Mouse (Mus musculus): ENCODE measurements at regions not wholly inside any gene's neighbourhood (a gene's known extent, or its start where the extent isn't known, plus 50 kb on each side); places are given as distances from the start of the nearest gene placed in this dataset.

- TF ChIP-seq CTCF (conservative IDR thresholded peaks at IDR 0.05): no peak
Observed at GRCm38 (mm10) chr9:61170921-61171320, 201.2 kb upstream of the Tle3 start.

DNA sequence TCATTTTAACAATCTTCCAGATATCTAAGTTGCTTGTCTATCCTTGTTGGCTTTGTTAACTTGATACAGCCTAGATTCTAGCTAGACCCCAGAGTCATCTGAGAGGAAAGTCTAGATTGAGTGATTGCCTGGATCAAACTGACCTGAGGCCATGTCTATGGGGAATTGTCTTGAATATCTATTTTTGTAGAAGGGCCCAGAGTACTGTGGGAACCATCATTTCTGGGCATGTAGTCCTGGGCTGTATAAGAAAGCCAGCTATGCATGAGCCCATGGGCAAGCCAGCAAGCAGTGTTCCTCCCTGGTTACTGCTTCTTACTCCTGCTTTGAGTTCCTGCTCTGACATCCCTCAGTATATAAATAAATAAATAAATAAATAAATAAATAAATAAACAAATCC is 199.7 kb upstream of the Tle3 start:
- no peak for DNase-seq (ENCODE audit: low spot score in 2 of 2)
- no peak overlapping the region for H3K27ac ChIP-seq
- no peak for TF ChIP-seq CTCF (conservative IDR thresholded peaks at IDR 0.05)

More at GRCm38 (mm10) chr9:61170921-61171320, 201.2 kb upstream of the Tle3 start:
- no peak for DNase-seq (ENCODE audit: low spot score in 2 of 2)
- H3K4me3 ChIP-seq: no peak overlapping the region
- no peak overlapping the region for H3K27ac ChIP-seq

GRCm38 (mm10) chr9:61173548-61173947 is 198.6 kb upstream of the Tle3 start:
- TF ChIP-seq CTCF (conservative IDR thresholded peaks at IDR 0.05): no peak
- no peak for DNase-seq (ENCODE audit: low spot score in 2 of 2)
- no peak overlapping the region for H3K27ac ChIP-seq
- no peak overlapping the region for H3K4me3 ChIP-seq

More for the DNA sequence above, 199.7 kb upstream of the Tle3 start:
- no peak overlapping the region for H3K4me3 ChIP-seq

GRCm38 (mm10) chr9:61175381-61175780 is 196.8 kb upstream of the Tle3 start:
- H3K4me3 ChIP-seq: no peak overlapping the region
- TF ChIP-seq CTCF (conservative IDR thresholded peaks at IDR 0.05): no peak
- DNase-seq (ENCODE audit: low spot score in 2 of 2): no peak
- no peak overlapping the region for H3K27ac ChIP-seq

DNA sequence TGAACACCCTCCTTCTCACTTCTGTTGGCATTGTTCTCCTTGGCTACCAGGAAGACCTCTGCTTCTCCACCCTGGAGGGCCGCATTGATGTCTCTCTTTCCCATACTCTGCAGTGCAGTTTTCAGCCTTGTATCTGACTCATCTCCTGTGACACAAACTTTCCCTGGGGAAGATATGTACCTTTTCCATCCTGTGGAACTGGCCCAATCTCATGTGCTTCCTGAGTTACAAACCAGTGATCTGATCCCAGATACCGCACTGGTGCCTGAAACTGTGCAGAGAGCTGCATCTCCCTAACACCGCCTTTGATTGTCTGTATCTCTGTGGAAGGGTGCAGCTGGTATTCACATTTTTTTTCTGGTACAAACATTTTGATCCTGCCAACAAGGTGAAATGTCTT is 195.3 kb upstream of the Tle3 start:
- no peak for TF ChIP-seq CTCF (conservative IDR thresholded peaks at IDR 0.05)
- DNase-seq (ENCODE audit: low spot score in 2 of 2): no peak
- no peak overlapping the region for H3K27ac ChIP-seq

GRCm38 (mm10) chr9:61186541-61187420 is 185.4 kb upstream of the Tle3 start:
- no peak for TF ChIP-seq CTCF (conservative IDR thresholded peaks at IDR 0.05)
- DNase-seq (ENCODE audit: low spot score in 2 of 2): peak; percentile 23 to 27
- Histone ChIP-seq H3K27ac (no peak overlapping the region), H3K4me3 (no peak overlapping the region)

More for the DNA sequence above, 195.3 kb upstream of the Tle3 start:
- no peak overlapping the region for H3K4me3 ChIP-seq

GRCm38 (mm10) chr9:61187713-61188399 is 184.3 kb upstream of the Tle3 start:
- no peak overlapping the region for H3K27ac ChIP-seq
- DNase-seq (ENCODE audit: low spot score in 2 of 2): no peak
- no peak overlapping the region for H3K4me3 ChIP-seq
- TF ChIP-seq CTCF (conservative IDR thresholded peaks at IDR 0.05): no peak

DNA sequence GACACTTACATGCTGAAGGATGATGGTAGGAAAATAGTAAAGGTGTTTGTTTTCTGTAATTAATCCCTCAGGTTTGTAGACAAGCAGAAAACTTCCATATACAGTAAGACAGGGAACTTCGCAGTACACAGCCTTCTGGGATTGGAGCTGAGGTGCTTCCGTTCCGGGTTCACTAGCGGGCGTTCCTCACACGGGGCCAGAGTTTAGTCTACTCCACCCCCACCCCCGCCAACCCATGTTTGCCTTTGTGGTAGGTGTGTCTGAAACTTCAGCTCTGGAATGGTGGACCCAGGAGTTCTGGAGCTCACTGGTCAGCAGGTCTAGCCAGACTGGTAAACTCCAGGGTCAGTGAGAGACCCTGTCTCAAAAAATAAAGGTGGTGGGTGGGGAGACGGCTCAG is 182.9 kb upstream of the Tle3 start:
- H3K4me3 ChIP-seq: no peak overlapping the region
- TF ChIP-seq CTCF (conservative IDR thresholded peaks at IDR 0.05): no peak
- no peak overlapping the region for H3K27ac ChIP-seq
- no peak for DNase-seq (ENCODE audit: low spot score in 2 of 2)

DNA sequence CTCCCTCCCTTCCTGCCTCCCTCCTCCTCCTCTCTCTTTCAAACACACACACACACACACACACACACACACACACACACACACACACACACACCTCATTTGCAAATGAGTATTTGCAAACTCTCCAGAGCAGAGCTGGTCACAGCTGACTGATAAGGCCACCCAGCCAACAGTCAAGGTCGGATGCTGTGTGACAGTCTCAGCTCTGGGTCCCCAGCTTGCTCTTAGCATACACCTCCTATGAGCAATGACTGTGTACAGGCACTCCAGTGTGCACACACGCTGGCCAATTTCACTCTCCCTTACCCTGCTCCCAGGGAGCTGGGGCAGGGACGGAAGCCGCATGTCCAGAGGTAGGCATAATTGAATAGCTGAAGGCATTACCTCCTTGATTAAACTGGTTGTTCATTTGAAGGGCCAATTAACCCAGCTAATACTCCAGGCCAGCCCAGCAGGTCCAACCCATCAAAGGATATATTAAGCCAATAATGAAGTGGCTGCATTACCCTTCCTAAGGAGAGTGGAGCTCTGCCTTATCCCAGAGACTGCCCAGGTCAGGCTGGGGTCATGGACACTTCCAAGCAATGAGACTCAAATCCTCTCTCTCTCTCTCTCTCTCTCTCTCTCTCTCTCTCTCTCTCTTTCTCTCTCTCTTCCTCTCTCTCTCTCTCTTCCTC is 173.0 kb upstream of the Tle3 start:
- Histone ChIP-seq H3K27ac (no peak overlapping the region), H3K4me3 (no peak overlapping the region)
- no peak for TF ChIP-seq CTCF (conservative IDR thresholded peaks at IDR 0.05)
- DNase-seq (ENCODE audit: low spot score in 2 of 2): no peak

GRCm38 (mm10) chr9:61199891-61200290 is 172.3 kb upstream of the Tle3 start:
- TF ChIP-seq CTCF (conservative IDR thresholded peaks at IDR 0.05): no peak
- H3K4me3 ChIP-seq: no peak overlapping the region
- DNase-seq (ENCODE audit: low spot score in 2 of 2): no peak
- H3K27ac ChIP-seq: no peak overlapping the region

DNA sequence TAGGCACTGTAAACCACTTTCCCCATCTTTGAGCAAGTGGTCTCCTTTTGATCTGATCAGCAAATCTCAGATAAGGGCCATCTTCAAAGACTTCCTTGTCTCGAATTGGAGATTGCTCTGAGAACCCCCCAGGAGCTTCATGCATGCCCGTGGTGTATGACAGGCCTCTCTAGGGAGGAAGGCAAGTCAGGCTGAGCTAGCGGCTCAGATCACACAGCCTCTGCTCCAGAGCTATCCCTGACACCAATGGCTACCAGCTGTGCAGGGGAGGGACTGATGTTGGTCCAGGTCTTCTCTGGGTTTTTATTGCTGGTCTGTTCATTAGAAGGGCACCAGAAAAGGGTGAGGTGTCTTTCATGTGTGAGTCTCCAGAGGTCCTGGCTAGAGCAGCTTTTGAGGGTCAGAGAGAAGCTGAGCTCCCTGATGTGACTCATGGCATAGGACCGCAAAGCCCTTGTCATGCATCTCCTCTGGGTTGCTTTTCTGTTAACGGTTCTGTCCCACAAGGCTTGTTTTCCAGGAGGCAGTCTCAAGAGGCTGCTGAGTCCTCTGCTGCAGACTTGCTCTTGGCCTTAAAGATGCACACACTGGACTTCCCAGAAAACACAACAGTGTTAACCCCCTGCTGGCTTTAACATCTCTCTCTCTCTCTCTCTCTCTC is 171.7 kb upstream of the Tle3 start:
- TF ChIP-seq CTCF (conservative IDR thresholded peaks at IDR 0.05): no peak
- no peak for DNase-seq (ENCODE audit: low spot score in 2 of 2)
- Histone ChIP-seq H3K27ac (no peak overlapping the region), H3K4me3 (no peak overlapping the region)

DNA sequence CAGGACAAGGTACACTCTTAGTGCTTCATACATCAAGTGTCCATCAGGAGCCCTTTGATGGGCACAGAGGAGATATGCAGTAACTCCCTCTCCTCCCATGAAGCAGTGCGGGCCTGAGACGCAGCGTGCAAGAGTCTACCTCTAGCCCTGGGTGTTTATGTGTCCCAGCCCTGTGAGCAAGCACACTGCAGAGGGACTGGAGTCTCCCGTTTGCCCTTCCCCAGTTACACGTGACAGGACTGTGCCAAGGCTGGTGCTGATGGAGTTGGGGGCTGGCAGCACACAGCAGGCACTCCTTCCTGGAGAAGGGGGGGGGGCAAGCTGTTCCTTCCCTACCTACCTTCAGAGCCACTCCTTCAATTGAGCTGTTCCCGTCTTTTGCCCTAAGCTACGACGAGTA is 167.1 kb upstream of the Tle3 start:
- no peak overlapping the region for H3K27ac ChIP-seq

More for the DNA sequence above, 167.1 kb upstream of the Tle3 start:
- TF ChIP-seq CTCF (conservative IDR thresholded peaks at IDR 0.05): no peak
- DNase-seq (ENCODE audit: low spot score in 2 of 2): no peak
- H3K4me3 ChIP-seq: no peak overlapping the region

Measured in layer of hippocampus, adult 2 months (tissue).